Mouse (Mus musculus) T-helper 1 cell (primary cell): ENCODE results near the gene Tm2d1.

Source experiments
- in situ Hi-C: fragments of 300-600 bp; cut with MboI, MseI; formaldehyde crosslinking; loops from one replicate; pipeline ENCODE4 v1.15.1; 2025; ENCODE audit warnings: high pct_unique_total_duplicates

Tm2d1 gene

DNA sequence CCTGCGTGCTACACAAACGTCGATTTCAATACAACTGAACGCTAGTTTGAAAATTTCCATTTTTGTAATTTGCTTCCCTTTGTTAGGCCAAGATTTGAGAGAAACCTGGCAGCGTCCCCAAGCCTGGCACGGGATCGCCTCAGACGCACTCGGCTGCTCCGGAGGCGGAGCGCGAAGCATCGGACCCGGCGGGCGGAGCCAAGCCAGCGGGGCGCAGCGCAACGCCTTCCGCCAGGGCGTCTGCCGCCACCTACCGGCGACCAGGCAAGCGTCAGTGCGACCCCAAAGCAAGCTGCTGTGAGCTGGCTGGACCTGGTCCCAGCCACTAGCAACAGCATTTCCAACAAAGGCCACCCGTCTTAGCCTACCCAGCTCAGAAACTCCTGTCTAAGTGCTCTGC is 60.9 kb downstream of the Tm2d1 start:
- in situ Hi-C loops = loop anchor here (5.0 to 10.0 kb wide), 3 partner anchors 65 to 757 kb away; no protein-coding TSS in a partner anchor

GRCm38 (mm10) chr4:98321371-98322111 is 61.6 kb downstream of the Tm2d1 start:
- in situ Hi-C loops = loop anchor here (5.0 to 10.0 kb wide), 3 partner anchors 64 to 757 kb away; no protein-coding TSS in a partner anchor

- in situ Hi-C loops = no loop called here
These were observed 64.3 kb downstream of the Tm2d1 start for GRCm38 (mm10) chr4:98318769-98319168.

GRCm38 (mm10) chr4:98317149-98317548 is 66.0 kb downstream of the Tm2d1 start:
- in situ Hi-C loops = no loop called here
